Mouse (Mus musculus) ES-Bruce4 (cell line): ENCODE measurements around the gene Cnnm2. TPM values are rescaled to one million over a fixed set of nuclear protein-coding genes. Genes with fewer than 3 reads are reported as not detected.

ENCODE experiments used
- H3K27ac ChIP-seq: 2 replicates; pipeline ENCODE4 v1.5.1; 2012; ENCODE audit warnings: low read length, inconsistent platforms; ENCODE audit not compliant: insufficient read depth
- H3K27me3 ChIP-seq: 2 replicates; pipeline ENCODE4 v1.6.1; 2012; ENCODE audit warnings: mild to moderate bottlenecking, low read length, inconsistent platforms; ENCODE audit not compliant: control insufficient read depth, poor library complexity, insufficient read depth, severe bottlenecking
- H3K36me3 ChIP-seq: 2 replicates; pipeline ENCODE4 v1.6.1; 2012; ENCODE audit warnings: inconsistent platforms, mild to moderate bottlenecking, low read length, moderate library complexity; ENCODE audit not compliant: control insufficient read depth, poor library complexity, insufficient read depth, severe bottlenecking
- H3K4me1 ChIP-seq: one replicate; pipeline ENCODE4 v1.8.1; 2011; ENCODE audit warnings: low read length; ENCODE audit not compliant: control insufficient read depth, insufficient read depth
- H3K4me3 ChIP-seq: 2 replicates; pipeline ENCODE4 v1.5.1; 2011; ENCODE audit warnings: low read depth, mild to moderate bottlenecking, low read length
- H3K9ac ChIP-seq: 2 replicates; pipeline ENCODE4 v1.6.1; 2012; ENCODE audit warnings: low read depth, mild to moderate bottlenecking, inconsistent platforms; ENCODE audit not compliant: poor library complexity, severe bottlenecking
- H3K9me3 ChIP-seq: replicated peaks from 2 replicates; pipeline ENCODE4 v1.6.1; 2012; ENCODE audit warnings: mild to moderate bottlenecking, low read length, inconsistent platforms; ENCODE audit not compliant: control insufficient read depth, poor library complexity, insufficient read depth, severe bottlenecking
- CTCF ChIP-seq: IDR thresholded peaks from one replicate; pipeline ENCODE4 v1.8.1; 2011; ENCODE audit warnings: low read depth, low read length
- EP300 ChIP-seq: IDR thresholded peaks from 2 replicates; pipeline ENCODE4 v1.6.1; 2011; ENCODE audit warnings: low read depth, low read length; ENCODE audit not compliant: insufficient read depth
- POLR2A ChIP-seq: IDR thresholded peaks from one replicate; pipeline ENCODE4 v1.8.1; 2011; ENCODE audit warnings: low read length; ENCODE audit not compliant: insufficient read depth
- polyA plus RNA-seq: library from polyadenylated mRNA; stranded (reverse); fragments of >200 nt; gene quantifications from 2 replicates; pipeline ENCODE4 v1.2.4, GENCODE M21; 2011; ENCODE audit warnings: low read depth; ENCODE audit not compliant: missing spikeins, insufficient read depth, insufficient read length

Gene Cnnm2
- polyA plus RNA-seq, 1 experiment, result 14.8 TPM

- Histone ChIP-seq H3K36me3 (peaks cover 46% of the 10 kb centered on the region), H3K27ac (no peak overlapping the region), H3K4me1 (no peaks in the 10 kb centered on the region), H3K9me3 (no peaks in the 10 kb centered on the region), H3K4me3 (no peak overlapping the region), H3K9ac (no peak overlapping the region), H3K27me3 (no peaks in the 10 kb centered on the region)
- TF ChIP-seq EP300, result no peak
- no peak for TF ChIP-seq POLR2A
- TF ChIP-seq CTCF, result no peak
Measured at GRCm38 (mm10) chr19:46889666-46890065, 128.3 kb downstream of the Cnnm2 start.

- Histone ChIP-seq H3K9ac (no peak overlapping the region), H3K4me1 (no peaks in the 10 kb centered on the region), H3K9me3 (no peaks in the 10 kb centered on the region), H3K27ac (no peak overlapping the region), H3K4me3 (no peak overlapping the region), H3K27me3 (no peaks in the 10 kb centered on the region), H3K36me3 (peaks cover 44% of the 10 kb centered on the region)
- TF ChIP-seq POLR2A, result no peak
- TF ChIP-seq CTCF, result no peak
- no peak for TF ChIP-seq EP300
Measured at GRCm38 (mm10) chr19:46890657-46891056, 129.3 kb downstream of the Cnnm2 start.

GRCm38 (mm10) chr19:46892856-46893255 lies 131.5 kb downstream of the Cnnm2 start:
- no peaks in the 10 kb centered on the region for H3K4me1 ChIP-seq
- H3K9ac ChIP-seq, result no peak overlapping the region
- no peak overlapping the region for H3K27ac ChIP-seq
- peaks cover 48% of the 10 kb centered on the region for H3K36me3 ChIP-seq
- no peak for TF ChIP-seq POLR2A
- TF ChIP-seq CTCF, result no peak
- TF ChIP-seq EP300, result no peak
- H3K4me3 ChIP-seq, result no peak overlapping the region
- no peaks in the 10 kb centered on the region for H3K27me3 ChIP-seq
- H3K9me3 ChIP-seq, result 0 out of 2 replicates have a peak, but pooled peaks cover 2% of the 10 kb centered on the region

GRCm38 (mm10) chr19:46893484-46893883 lies 132.1 kb downstream of the Cnnm2 start:
- Histone ChIP-seq H3K27me3 (no peaks in the 10 kb centered on the region), H3K9me3 (0 out of 2 replicates have a peak, but pooled peaks cover 4% of the 10 kb centered on the region), H3K36me3 (peaks cover 47% of the 10 kb centered on the region), H3K4me3 (no peak overlapping the region), H3K9ac (no peak overlapping the region), H3K27ac (no peak overlapping the region), H3K4me1 (no peaks in the 10 kb centered on the region)
- TF ChIP-seq CTCF, result no peak
- no peak for TF ChIP-seq POLR2A
- TF ChIP-seq EP300, result no peak

- peaks cover 15% of the 10 kb centered on the region for H3K36me3 ChIP-seq
- H3K27ac ChIP-seq, result no peak overlapping the region
- H3K4me3 ChIP-seq, result no peak overlapping the region
- H3K27me3 ChIP-seq, result no peaks in the 10 kb centered on the region
- H3K9me3 ChIP-seq, result 0 out of 2 replicates have a peak, but pooled peaks cover 4% of the 10 kb centered on the region
- TF ChIP-seq CTCF (peak; percentile 67), EP300 (no peak), POLR2A (no peak)
- H3K4me1 ChIP-seq, result no peaks in the 10 kb centered on the region
- H3K9ac ChIP-seq, result no peak overlapping the region
Measured at GRCm38 (mm10) chr19:46897135-46897534, 135.7 kb downstream of the Cnnm2 start.

GRCm38 (mm10) chr19:46898222-46898621 lies 136.8 kb downstream of the Cnnm2 start:
- no peak overlapping the region for H3K27ac ChIP-seq
- no peaks in the 10 kb centered on the region for H3K4me1 ChIP-seq
- H3K4me3 ChIP-seq, result no peak overlapping the region
- TF ChIP-seq EP300, result no peak
- no peak for TF ChIP-seq CTCF
- TF ChIP-seq POLR2A, result no peak
- no peak overlapping the region for H3K9ac ChIP-seq
- peaks cover 18% of the 10 kb centered on the region for H3K36me3 ChIP-seq
- 0 out of 2 replicates have a peak, but pooled peaks cover 4% of the 10 kb centered on the region for H3K9me3 ChIP-seq
- no peaks in the 10 kb centered on the region for H3K27me3 ChIP-seq

- no peaks in the 10 kb centered on the region for H3K27me3 ChIP-seq
- 0 out of 2 replicates have a peak, but pooled peaks cover 4% of the 10 kb centered on the region for H3K9me3 ChIP-seq
- H3K4me3 ChIP-seq, result no peak overlapping the region
- H3K27ac ChIP-seq, result no peak overlapping the region
- TF ChIP-seq POLR2A (no peak), EP300 (no peak)
- H3K9ac ChIP-seq, result no peak overlapping the region
- peaks cover 18% of the 10 kb centered on the region for H3K36me3 ChIP-seq
- H3K4me1 ChIP-seq, result no peaks in the 10 kb centered on the region
Measured at GRCm38 (mm10) chr19:46899306-46899705, 137.9 kb downstream of the Cnnm2 start.
